Mouse (Mus musculus): ENCODE measurements around the gene Olfr355.

Olfr355 gene

DNA sequence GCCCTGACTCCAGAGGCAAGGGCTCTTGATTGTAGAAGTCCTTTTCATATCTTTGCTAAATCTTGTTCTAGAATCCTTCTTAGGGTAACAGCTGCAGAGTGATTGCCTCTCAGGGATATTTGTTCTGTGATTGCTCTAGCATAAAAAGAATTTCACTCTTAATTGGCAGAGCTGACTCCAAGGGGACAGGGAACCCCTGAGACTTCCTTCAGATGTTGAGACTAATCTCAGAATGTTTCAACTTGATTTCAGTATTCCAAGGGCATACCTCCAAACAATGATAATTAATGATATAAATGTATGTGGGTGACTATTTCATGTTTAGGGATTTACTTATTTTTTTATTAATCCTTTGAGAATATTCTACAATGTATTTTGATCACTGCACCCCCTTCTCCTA lies at the start of gene Olfr355:
Olfr355 (minus strand) TSS at position 101 of the 400 bp plus-strand sequence.
- DNase-seq (ENCODE audit: low spot score), result no peak

DNA sequence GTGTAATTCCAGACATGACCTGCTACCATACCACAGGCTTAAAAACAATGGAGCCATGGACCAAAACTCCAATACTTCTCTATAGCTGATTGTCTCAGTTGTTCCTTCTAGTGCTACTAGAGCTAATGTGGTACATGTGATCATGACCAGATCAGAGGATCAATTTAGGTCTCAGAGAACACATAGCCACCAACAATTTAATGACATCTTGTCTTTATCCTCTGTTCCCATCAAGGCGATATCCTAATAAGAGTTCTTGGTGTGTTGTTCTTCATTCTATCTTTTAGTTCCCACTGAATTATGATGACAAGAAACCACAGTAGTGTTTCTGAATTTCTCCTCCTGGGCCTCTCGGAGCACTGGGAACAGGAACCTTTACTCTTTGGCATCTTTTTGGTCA lies 8.1 kb upstream of the Olfr355 start, which contains the start of gene Olfr356:
Olfr356 (plus strand) TSS at position 301 of the 400 bp plus-strand sequence.
- DNase-seq (ENCODE audit: low spot score), result no peak

DNA sequence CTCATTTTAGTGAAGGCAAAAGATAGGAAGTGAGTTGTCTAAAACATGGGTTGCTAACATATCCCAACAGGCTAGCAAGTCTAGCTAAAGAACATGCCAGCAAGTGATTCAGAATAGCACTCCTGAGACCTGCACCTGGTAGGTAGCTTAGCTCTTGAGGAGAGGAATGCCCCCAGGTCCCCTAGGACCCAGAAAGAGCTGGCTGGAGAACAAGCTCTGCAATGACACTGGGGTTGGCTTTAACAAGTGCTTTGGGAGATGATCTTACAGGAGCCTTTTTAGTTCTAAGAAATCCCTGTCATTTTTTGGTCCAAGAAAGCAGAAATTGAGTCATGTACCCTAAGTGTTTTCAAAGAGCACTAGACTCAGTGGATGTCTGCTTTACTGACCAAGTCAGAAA lies 23.3 kb downstream of the Olfr355 start, which contains the start of gene Olfr354:
Olfr354 (plus strand) TSS at position 301 of the 400 bp plus-strand sequence.
- no peak for DNase-seq (ENCODE audit: low spot score)

DNA sequence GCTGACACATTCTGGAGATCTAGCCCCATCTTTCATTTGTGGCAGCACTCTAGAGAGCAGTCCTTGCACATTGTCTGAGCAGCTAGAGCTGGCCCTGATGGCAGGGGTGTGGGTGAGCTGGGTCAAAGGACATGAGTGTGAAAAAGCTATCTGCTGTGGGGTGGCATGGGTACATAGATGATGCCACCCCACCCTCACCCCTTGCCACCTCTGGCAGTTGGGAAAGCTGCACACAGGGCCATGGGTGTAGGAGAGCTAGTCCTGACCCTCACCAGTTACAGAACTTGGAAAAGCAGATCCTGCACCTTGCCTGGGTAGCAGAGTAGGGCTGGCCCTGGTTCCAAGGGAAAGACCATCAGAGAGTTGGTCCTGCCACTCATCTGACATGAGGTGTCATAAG lies 31.6 kb downstream of the Olfr355 start:
- DNase-seq (ENCODE audit: low spot score), result no peak

DNA sequence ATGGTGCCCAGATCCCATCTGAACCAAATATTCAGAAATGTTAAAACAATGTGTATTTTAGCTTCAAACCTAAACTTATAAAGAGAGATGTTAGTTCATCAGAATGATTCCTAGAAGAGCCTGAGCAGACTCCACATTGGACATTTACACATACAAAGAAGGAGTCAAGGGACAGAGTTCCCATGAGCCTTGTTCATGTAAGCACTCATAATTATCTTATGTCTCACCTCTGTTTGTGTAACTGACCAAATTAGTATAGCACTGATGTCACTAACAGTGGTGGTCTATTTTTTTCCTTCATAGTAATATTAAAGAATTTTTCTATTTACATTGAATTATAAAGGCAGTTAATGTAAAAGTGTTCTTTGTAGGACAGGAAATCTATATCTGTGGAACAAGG lies 35.9 kb downstream of the Olfr355 start, which contains the start of gene Olfr353:
Olfr353 (minus strand) TSS at position 101 of the 400 bp plus-strand sequence.
- no peak for DNase-seq (ENCODE audit: low spot score)
